Mouse (Mus musculus) kidney, postnatal 25 days (tissue): Measurements from ENCODE around the gene Selenok.

Experiments used
- DNase-seq, 2 experiments: peaks; one replicate each; pipeline ENCODE4 v3.0.0; 2021; ENCODE audit warnings: mixed read lengths in 2 of 2

The Selenok gene

DNA sequence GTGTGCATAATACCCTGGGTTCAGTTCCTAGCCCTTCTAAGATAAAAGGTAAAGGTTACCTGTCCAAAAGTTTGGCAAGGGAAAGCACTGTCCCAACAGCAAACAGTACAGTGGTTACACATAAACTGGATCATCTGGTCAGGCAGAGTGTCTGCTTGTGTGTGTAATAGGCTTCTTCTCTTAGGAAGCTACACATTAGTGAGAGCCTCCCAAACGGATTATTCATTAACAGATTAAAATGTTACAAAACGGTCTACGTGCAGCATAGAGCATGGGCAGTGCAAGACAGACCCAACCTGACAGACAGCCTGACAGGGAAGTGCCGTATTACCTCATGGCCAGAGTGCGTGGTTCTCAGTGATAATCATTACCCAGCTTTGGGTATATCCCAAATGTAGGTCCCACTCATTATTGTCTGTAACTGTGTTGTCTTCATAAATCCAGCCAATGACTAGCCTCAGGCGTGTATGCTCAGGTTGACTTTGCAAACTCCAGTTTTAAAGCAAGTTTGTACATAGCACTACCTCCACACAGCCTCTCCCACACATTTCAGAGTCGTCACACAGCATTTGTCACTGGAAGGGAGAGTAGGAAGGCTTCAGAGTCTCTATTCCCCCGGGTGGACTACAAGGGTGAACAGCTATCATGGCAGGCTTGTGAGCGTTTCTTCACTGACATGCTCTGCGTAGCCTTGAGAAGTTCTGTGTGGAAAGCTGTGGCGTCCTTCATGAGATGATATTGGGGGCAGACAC is 28.1 kb downstream of the Selenok start:
- peak; percentile 53 to 82 for DNase-seq

DNA sequence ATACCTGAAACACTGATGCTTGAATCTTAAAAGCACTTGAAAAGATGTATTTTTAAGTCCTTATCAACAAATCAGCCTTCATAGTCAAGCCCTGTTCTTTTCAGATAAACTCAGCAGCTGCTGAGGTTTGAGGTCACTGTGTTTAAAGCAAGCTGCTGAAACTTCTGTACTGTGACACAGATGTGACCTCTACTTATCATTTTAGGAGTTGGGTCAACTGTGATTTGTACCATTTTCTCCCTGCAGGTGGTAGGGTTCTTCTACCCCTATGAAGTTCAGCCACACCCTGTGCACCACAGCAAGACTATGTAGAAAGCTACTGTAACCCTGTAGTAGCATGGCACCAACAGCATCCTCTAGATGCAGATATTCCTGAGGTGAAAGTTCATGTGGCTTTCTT is 29.2 kb downstream of the Selenok start:
- no peak for DNase-seq

DNA sequence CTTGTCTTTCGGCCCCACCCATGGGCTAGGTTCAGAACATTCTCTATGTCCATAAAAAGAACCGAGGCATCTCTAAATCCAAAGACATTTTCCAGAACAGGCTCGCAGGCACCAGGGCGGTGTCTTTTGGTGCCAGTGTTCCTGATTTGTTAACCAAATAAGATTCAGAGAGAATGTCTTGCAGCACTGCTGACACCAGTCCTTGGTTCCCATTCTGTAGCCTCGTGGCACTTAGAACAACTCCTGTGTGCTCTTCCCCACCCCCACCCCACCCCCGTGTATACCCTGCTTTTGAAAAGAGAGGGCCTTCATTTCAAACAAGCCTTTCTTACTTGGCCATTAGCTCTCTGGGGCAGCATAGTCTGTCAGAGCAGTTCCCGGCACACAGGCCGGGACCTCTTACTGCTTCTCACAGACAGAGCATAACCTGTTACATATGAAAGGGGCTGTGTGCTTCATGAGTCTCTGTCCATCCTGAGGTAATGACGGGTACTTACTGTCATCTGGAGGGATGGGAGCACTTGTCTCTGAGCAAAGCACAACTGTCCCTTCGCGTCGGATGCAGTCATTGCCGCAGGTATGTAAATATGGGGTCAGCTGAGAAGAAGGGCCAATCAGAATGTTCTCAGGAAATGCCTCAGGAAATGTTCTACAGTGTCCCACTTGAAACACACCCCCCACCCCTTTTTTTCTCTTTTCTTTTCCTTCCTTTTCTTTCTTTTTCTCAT is 30.8 kb downstream of the Selenok start:
- DNase-seq, result no peak

DNA sequence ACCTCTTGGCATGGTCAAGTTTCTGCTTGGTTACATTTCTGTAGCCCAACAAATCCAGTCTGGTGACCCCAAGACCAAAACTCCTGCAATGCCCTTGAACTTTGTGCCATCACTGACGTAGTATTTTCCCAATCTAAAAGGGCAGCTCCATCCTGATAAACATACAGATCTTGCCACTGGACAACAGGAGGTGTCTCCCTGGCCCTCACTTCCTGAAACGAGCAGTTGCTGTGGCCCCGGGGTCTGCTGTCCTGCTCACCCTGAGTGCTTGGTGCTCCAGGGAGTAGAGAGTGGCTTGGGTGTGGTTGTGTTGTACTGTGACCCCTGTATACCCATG is 31.3 kb downstream of the Selenok start:
- no peak for DNase-seq

DNA sequence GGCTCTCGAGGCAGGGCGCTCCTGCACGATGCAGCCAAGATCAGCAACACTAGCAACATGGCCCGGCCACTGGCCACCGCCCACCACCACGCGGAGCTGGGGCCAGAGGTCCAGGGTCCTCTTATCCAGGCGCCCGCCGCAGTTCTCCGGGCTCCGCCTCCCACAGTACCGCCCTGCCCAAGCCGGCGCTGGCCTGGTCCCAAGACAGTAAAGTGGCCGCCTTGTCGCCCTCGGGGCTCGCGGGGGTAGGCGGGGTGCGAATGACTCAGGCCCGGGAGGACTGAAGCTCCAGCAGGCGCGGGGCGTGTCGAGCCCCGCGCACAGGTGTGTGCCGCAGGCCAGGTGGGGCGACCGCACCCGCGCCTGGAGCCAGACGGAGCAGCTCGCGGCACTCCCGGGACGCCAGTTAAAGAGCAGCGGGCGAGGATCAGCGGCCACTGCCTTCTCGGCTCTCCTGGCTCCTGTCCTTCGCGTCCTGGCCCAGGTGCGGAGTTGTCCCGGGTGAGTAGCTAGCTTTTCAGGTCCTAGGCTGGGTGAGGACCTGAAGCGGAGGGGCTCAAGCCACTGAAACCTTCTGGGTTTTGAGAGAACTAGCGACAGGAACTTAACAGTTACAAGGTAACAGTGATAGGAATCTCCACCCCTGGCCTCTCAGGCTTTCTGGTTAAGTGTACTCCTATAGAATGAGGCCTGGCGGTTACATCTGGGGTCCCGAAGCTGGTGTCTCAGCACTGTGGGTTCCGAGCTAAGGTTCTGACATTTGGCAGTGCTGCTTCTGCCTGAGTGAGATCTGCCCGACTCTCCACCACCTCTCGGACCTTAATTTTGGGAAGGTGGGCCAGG is 40.8 kb downstream of the Selenok start, which contains the start of the genes Il17rb and Chdh:
Il17rb (minus strand) TSS at position 164 of the 843 bp plus-strand sequence.
Chdh (plus strand) TSS at position 291 of the 843 bp plus-strand sequence.
- peak; percentile 89 to 95 for DNase-seq

DNA sequence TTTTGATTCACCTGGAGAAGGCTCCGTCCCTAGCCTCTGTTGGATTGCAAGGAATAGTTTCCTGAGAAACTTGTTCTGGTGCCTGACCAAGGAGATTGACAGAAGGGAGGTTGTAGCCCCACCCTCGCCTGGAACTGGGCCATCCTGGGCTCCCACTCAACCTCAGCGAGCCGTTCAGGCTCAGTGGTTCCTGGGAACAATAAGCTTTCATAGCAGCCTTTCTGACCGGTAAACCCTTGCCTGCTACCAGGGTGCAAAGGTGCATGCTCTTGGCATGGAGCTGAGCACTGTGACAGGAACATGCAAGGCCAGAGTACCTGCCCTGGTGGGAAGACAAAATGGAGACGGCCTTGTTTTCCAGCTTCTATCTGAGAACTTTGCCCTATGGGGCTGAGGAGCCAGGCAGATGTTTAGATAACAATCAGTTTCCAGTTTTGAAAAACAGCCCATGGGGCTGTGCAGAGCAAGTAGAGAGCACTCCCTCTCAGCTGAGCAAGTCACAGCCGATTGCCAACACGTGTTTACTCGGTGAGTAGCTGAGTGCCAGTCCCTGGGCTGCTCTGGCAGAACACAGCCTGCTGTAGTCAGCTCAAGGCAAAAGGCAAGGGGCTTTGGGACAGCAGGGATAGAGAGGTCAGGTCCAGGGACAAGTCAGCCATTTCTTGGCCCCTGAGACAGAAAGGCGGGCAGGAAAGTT is 41.9 kb downstream of the Selenok start:
- peak; percentile 93 to 97 for DNase-seq

DNA sequence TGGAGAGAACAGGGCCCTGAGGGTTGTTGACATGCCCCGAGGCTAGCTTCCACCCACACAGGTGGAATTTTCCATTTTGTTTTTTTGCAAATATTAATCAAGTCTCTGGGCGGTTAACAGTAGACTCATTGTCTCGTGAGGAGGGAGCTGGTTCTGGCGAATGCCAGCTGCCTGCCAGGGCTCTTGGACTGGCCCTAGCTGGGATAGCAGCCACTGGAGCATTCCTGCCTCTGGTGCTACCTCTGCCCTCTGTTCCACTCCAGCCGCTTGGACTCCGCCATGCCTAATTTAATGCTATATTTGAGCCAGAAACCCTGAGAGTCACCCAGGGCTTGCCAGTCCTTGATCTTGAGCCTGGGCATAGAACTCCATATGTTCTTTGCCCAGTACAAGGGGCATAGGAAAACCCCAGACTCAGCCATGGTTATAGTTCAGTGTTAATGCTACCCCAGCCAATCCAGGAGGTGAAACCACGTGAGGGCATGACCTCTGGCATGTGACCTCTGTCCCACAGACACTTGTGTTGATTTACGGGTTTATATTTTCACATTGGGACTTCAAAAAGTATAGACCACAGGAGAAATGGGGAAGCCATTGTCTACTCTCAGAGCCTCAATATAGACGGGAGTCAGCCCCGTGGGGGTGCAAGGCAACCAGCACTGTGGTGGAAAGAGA is 43.9 kb downstream of the Selenok start:
- DNase-seq, result peak; percentile 82 to 95

DNA sequence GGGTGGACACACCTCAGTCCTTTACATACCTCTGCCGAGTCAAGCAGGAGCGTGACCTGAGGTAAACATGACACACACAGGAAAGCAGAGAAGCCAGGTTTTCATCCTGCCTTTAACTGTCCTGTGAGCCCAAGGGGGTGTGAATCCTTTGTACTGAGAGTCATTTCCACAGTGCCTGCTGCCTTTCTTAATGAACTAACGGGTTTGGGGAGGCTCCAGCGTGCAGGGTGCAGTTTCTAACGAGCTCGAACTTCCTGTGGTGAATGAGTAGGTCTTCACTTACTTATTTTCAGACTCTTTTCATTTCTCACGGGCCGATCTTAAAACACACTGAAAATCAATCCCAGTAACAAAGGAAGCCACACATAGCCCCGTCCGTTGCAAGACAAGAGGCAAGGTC is 46.4 kb downstream of the Selenok start:
- no peak for DNase-seq

DNA sequence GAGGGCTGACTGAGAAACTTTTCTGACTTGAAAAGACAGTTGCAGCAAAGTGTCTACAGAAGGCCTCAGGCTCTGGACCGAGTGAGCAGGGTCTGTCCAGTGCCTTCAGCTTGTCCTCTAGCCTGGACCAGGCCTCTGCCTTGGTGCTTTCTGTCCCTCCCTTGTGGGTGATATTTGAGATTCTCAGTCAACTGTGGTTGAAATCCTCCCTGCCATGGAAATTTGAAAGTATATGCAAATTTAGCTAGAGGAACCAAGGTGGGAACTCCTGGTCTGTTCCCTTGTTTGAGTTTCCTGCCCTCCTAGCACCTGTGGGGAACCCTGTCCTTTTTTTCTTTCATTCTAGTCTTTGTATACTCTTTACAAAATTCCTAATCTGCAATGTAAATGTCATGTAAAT is 46.9 kb downstream of the Selenok start:
- no peak for DNase-seq

DNA sequence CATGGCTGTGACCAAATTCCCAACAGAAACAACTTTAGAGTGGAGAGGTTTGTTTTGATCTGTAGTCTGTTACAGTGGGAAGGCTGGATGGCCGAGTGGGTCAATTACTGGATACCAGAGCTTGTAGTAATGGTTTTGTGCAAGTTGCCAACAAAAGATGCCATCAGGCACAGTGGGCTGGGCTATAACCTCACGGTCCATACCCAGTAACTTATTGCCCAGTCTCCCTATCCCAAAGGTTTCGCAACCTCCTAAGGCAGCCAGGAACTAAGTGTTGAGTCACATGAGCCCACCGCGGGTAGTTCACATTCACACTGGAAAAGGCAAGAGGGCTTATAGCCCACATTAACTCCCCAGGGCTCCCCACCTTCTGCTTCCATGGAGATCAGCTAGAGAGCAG is 48.6 kb downstream of the Selenok start:
- no peak for DNase-seq

DNA sequence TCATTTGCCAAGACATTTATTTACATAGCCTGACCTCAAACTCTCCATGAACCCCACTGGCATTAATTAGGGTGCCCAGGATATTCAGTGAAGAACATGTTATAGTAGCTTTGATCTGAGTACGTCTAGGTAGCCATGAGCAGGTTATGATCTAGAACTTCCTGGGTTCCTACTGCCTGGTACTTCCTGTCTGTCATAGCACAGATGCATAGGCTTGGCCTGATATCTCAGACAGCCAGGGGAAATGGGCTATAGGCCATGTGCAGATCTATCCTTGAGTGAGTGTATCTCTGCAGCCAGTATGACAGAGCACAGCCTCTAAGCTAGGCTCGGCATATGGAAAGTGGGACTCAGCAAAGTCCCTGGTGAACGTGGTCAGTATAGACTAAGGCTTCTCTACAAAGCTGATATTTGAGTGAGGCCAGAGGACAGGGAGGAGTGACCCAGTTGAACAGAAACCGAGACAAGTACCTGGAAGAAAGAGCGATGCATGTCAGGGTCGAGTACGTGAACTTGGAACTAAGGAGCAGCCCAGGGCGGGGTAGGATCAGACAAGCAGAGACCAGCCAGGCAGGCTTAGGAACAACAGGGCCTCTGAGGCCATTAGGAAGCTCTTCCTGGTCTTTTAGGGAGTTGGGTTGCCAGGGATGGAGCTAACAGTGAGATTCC is 49.8 kb downstream of the Selenok start:
- peak; percentile 48 to 80 for DNase-seq

DNA sequence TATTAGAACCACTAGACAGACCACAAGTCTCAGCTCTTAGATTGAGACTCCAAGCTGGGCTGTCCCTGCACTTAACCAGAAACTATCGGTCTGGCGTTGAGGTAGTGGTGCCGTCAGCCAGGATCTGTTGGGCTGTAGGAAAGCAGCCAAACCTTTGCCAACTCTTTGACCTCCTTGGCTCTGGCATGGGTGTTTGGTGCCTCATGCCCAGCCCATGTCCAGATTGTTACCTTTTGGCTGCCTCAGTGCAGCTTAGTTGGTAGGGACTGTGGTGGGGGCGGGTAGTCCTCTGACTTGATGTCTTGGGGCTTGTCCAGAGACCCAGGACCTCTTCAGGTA is 50.3 kb downstream of the Selenok start:
- peak; percentile 35 to 75 for DNase-seq

DNA sequence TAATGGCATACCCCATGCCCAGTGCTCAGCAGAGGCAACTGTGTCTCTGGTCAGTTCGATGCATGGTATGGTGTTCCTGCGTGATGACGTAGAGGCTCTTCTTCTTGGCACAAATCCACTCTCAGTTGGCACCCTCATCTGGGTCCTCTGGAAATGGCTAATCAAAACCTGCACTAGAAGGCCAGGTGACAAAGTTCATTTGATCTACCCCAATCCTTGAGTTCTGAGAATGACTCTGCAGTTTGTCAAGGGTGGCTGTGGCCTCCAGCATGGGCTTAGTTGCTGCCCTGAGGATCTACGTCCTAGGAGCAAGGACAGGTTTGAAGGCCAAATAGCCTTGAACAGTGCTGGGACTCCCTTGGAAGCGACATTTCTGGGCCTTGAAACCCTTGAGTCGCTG is 50.7 kb downstream of the Selenok start:
- DNase-seq, result peak; percentile 28 to 60

DNA sequence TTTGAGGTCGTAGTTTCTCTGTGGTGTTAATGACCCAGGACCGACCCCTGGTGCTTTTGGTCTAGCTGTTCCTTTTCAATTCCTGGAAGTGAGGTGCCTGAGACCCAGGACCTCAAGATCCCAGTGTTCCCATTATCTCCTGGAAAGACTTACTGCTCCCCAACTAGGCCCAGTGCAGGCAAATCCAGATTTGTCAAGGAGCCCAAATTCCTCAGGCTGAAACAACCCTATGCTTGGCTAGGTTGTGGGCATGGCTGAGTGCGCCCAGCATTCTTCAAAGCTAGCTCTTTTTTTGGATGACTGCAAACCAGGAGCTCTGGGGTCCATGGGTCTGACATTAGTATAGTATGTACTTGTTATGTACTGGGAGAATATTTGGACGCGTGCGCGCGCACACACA is 51.3 kb downstream of the Selenok start:
- peak; percentile 73 to 84 for DNase-seq

DNA sequence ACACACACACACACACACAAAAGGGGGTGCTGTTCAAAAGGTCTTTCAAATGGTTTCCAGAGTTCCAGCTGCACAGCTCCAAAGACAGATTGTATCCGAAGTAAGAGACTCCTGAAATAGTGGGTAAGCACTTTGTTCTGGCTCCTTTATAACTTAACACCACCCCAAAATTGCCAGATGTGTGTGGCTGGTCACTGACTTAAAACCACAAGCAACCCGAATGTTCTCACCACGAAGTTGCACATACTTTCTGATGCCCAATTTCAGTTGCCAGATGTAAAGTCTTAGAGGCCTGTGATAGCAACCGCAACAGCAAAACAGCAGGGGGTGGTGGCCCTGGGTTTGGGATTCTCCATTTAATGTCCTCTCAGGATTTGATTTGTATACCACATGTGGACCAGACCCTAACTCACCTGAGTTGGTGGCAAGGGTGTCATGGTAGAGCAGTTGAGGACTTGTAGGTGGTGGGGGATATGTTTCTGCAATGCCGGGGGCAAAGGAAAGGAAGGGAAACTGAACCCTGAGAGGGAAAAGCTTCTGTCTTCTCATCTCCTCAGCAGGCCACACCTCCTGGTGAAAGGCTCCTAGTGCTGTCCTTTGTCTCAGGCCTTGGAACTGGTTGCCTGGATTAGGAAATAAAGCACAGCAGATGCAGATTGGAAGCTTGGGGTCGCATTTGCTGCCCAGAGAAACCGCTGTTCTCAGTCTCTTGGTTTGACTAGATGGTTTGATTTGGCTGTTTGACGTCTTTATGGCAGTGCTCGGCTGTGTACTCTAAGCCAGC is 51.9 kb downstream of the Selenok start:
- no peak for DNase-seq

DNA sequence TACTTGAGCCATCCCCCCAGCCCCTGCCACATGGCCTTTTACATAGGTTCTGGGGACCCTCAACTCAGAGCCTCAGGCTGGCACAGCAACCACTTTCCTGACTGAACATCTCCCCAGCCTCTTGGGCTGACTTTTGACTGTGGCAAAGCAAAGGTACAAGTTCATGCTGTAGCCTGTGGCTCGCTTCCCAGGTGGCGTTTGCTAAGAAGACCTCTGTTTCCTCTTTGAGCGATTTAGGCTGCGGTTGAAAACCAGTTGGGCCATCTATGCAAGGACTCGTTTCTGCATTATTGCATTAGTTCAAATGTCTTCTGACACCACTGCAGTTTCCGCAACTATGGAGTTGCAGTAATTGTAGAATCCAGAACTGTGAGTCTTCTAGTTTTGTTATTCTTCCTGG is 54.4 kb downstream of the Selenok start:
- peak in 1 of 2 experiments; percentile 41 for DNase-seq

DNA sequence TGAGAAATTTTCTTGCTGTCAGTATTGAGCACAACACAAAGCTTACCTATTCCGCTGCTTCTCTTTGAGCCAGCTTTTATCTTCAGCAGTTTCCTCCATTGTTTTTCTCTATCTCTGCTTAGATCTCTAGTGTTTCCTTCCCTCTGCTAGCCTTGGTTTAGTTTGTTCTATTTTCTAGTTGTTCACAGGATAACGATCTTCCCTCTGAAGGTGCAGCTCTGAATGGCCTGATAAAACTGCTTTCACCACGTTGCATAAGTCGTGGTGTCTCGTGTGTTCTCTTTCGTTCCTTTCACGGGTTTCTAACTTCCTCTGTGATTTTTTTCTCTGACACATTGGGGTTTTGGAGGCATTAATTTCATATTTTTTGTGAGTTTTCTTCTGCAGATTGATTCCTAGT is 56.3 kb downstream of the Selenok start:
- no peak for DNase-seq
